Mouse (Mus musculus) left cerebral cortex, postnatal 10 days (tissue): ENCODE measurements around the gene Rassf9. TPM values are rescaled to one million over a fixed set of nuclear protein-coding genes. Genes with fewer than 3 reads are reported as not detected.

ENCODE experiments used
- DNase-seq, 2 experiments: peaks; one replicate each; pipeline ENCODE4 v3.0.0; 2021 to 2022; ENCODE audit warnings: low spot score in 2 of 2, mixed read lengths in 1 of 2; ENCODE audit errors: extremely low spot score in 1 of 2
- intact Hi-C: fragments of 180-260 bp; cut with DNase I; formaldehyde crosslinking; loops from one replicate; pipeline ENCODE4 v1.15.1; 2025
- total RNA-seq, 2 experiments: library from RNA; stranded (reverse); gene quantifications; 2 replicates each; pipeline ENCODE4 v1.2.3; 2021

The Rassf9 gene
- total RNA-seq = 1 to 10 TPM; 4.8 to 5.0 TPM

DNA sequence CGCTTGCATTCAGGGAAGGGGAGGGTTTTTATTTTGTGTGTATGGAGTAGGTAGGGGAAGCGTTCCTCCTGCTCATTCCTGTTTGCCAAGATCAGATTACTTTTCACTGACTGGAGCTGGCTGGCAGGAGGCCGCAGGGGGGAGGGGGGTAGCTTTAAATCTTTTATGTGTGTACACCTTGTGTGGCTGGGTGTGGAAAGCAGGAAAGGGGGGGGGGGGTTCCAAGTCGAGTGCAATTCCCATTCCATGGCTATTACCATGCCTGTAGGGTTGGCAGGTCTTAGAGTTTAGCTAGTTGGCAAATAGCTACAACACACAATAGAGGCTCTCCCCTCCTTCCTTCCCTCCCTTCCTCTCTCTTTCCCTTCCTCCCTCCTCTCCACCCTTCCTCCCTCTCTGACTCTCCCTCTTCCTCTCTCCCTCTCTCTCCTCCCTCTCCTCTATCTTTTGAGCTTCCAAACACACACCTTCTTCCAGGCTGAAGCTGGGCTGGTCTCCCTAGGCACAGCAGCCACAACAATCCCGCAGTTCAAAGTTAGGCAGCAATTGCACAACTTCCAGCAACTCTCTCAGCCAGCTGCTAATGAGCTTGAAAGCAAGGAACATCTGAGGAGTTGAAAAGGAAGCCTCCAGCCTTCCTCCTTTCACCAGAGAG lies at the start of gene Rassf9:
Gene Rassf9 (plus strand): TSS at position 416 of the 655 bp plus-strand sequence.
- peak in 1 of 2 experiments; percentile 51 for DNase-seq
- intact Hi-C loops = no loop called here

GRCm38 (mm10) chr10:102469412-102469811 lies 42.6 kb upstream of the Rassf9 start:
- intact Hi-C loops = no loop called here
- no peak for DNase-seq

GRCm38 (mm10) chr10:102490386-102490785 lies 21.6 kb upstream of the Rassf9 start, which contains the start of gene Nts:
Nts (minus strand) TSS chr10:102490486.
- intact Hi-C loops = loop anchor here (2.0 to 5.0 kb wide), 2 partner anchors 247 to 332 kb away; no protein-coding TSS in a partner anchor
- DNase-seq = no peak

DNA sequence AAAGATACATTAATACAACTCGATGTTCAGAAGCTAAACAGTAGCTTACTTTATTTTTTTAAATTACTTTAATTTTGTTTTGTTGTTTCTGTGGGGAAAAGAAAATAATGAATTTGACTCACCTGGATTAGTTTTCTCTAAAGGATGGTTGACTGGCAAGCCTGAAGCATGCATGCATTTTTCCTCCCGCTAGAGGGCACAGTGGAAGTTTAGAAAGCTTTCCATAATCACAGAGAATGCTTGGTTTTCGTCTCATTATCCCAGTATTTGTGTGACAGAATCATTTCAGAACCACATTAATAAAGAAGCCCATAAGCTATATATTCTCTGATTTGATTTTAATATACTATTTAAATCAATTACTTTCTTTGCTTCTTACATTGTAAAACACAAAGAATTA lies 20.2 kb upstream of the Rassf9 start:
- intact Hi-C loops = loop anchor here (2.0 to 5.0 kb wide), 2 partner anchors 246 to 331 kb away; no protein-coding TSS in a partner anchor

DNA sequence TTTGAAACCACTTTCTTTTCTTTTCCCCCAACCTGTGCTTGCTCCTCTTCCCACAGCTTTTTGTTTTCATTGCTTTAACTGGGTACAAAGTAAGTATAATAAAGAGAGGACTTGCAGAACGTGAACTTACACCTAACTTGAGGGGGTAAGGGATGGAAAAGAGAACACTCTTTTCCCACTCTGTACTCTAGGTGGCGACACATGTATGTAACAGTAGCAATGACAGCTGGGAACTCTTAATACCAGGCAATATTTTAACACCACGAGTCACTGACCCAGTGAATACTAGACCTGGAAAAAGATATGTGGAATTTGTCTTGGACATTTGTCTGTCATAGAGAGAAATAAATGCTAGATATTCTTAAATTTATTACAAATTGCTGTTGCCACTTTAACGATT lies 13.3 kb upstream of the Rassf9 start:
- peak in 1 of 2 experiments; percentile 20 for DNase-seq
- intact Hi-C loops = no loop called here

More for the DNA sequence above, 20.2 kb upstream of the Rassf9 start:
- DNase-seq = peak; percentile 36 to 47

GRCm38 (mm10) chr10:102507386-102507785 lies 4.6 kb upstream of the Rassf9 start:
- intact Hi-C loops = no loop called here

GRCm38 (mm10) chr10:102511461-102511806 lies 588 bp upstream of the Rassf9 start:
- DNase-seq = no peak
- intact Hi-C loops = no loop called here

More at GRCm38 (mm10) chr10:102507386-102507785, 4.6 kb upstream of the Rassf9 start:
- DNase-seq = no peak

DNA sequence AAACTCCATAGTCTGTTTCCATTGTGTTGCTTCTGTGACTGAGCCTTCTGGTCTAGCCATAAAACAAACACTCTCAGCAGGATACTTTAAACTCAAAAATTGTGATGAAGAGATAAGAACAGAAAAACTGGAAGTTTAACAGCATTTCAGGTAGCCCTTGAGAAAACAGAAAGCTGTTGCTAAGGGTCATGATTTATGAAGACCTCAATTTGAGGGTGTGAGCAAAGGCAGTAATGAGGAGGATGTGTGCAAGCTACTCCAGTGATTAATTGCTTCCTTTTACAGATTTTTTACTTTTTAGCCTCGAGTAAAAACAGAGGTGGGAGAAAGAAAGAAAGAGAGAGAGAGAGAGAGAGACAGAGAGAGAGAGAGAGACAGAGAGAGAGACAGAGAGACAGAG lies 2.1 kb downstream of the Rassf9 start:
- no peak for DNase-seq
- intact Hi-C loops = no loop called here

- DNase-seq = no peak
- intact Hi-C loops = no loop called here
These were observed 15.9 kb downstream of the Rassf9 start for GRCm38 (mm10) chr10:102527901-102528300.

DNA sequence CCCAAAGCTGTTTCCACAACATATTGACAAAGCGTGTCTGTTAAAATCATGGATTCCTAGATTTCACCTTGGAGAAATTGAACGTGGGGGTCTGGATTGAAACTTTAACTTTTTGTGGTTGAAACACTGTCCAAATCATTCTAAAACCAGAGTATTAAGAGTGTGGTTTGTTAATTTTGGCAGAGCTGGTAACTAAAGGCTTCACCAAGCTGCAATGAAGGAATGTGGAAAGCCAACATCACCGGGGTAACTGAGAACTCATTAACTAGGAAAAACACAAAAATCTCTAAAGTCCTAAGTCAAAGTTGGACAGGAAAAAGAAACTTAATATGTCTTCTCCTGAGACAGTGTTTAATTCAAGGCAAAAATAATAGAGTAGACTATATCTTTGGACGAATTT lies 41.9 kb downstream of the Rassf9 start:
- DNase-seq = no peak
- intact Hi-C loops = no loop called here

DNA sequence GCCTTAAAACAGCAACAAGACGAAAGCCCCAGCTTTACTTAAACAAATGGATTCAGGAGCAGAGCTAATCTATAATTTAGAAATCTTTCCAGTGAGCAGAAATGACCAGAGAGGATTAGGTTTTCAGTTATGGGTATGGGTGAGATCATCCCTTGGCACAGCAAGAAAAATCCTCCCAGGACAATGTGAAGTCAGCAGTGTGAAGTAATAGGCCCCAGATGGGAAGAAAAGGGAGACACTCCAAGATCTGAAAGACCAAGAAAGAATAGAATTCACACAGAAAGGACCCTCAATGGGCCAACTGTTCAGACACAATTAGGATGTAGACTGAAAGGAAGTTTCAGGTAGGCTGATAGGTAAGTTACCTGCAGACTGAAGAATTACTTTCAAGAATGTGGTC lies 50.5 kb downstream of the Rassf9 start:
- intact Hi-C loops = no loop called here

GRCm38 (mm10) chr10:102577970-102578369 lies 65.9 kb downstream of the Rassf9 start:
- no peak for DNase-seq
- intact Hi-C loops = no loop called here

More for the DNA sequence above, 50.5 kb downstream of the Rassf9 start:
- no peak for DNase-seq

GRCm38 (mm10) chr10:102594306-102594705 lies 82.3 kb downstream of the Rassf9 start:
- peak in 1 of 2 experiments; percentile 4 for DNase-seq
- intact Hi-C loops = no loop called here

Other genes starting within 250 kb of the Rassf9 start
- 10 to 100 TPM; 12.7 to 18.9 TPM for gene Nts, start 21.7 kb upstream of the Rassf9 start, total RNA-seq